Mouse (Mus musculus) liver, adult 2 months (tissue): Measurements from ENCODE around the gene Adgrg5.

ENCODE experiments used
- CTCF ChIP-seq: fragments of 200-500 bp; IDR thresholded peaks from 2 replicates; pipeline ENCODE4 v1.5.1; 2011; ENCODE audit warnings: low read depth, low read length, control low read depth
- POLR2A ChIP-seq: fragments of 200-500 bp; IDR thresholded peaks from 2 replicates; pipeline ENCODE4 v1.6.1; 2011; ENCODE audit warnings: low read length, control low read depth; ENCODE audit not compliant: insufficient read depth; ENCODE audit errors: extremely low read depth

DNA sequence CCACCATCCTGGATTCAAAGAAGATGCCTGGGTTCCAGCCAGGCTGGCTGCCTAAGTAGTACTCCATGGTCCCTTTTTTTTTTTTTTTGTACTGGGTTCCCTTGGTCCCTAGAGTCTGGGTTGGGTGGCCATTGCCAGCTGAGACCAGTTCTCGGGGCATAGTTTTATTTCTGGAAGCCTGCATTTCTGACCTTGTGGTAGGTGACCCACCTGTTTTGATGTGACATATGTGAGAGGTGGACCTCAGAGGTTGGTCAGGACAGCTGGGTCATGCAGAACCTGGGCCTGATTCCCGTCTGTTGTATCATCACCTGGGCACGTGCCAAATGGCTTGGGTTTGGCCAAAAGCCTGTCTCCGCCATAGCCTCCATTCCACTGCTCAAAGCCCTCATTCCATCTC lies 66.2 kb downstream of the Adgrg5 start:
- no peak for TF ChIP-seq POLR2A
- no peak for TF ChIP-seq CTCF
